Mouse (Mus musculus): ENCODE measurements at regions not wholly inside any gene's neighbourhood (a gene's known extent, or its start where the extent isn't known, plus 50 kb on each side); places are given as distances from the start of the nearest gene placed in this dataset.

DNA sequence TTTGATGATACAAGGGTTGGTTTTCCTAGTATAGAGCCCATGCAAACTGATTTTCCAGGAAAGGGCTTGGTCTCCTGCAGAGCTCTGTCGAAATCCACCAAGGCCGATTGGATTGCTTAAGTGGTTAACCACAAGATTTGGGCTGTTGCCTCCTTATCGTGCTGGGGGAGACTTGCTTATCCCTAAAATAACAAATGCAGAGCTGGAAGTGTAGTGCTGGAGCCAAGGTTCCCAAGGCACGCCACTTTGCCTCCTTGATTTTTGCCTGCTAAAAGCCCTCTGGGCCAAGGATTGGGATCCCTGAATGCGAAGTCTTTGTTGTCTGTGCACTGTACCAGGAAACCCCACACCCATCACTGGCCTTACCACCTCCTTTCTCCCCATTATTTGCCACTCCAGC, 52.8 kb upstream of the Tmem178 start:
- Histone ChIP-seq H3K9me3 (replicated peaks; ENCODE audit: control insufficient read depth, insufficient read depth, low read length, poor library complexity, severe bottlenecking) (no peaks in the 10 kb centered on the region), H3K9ac (ENCODE audit: low read depth, poor library complexity, severe bottlenecking) (no peak overlapping the region), H3K36me3 (ENCODE audit: control insufficient read depth, insufficient read depth, low read length, poor library complexity, severe bottlenecking) (no peaks in the 10 kb centered on the region), H3K27ac (ENCODE audit: insufficient read depth, low read length) (no peak overlapping the region), H3K4me3 (ENCODE audit: low read depth, low read length) (no peak overlapping the region), H3K27me3 (ENCODE audit: control insufficient read depth, insufficient read depth, low read length, poor library complexity, severe bottlenecking) (no peaks in the 10 kb centered on the region), H3K4me1 (ENCODE audit: control insufficient read depth, insufficient read depth, low read length) (no peaks in the 10 kb centered on the region)
- TF ChIP-seq POLR2A (IDR thresholded peaks at IDR 0.05; ENCODE audit: insufficient read depth, low read length) = no peak
- TF ChIP-seq CTCF (IDR thresholded peaks at IDR 0.05; ENCODE audit: low read depth, low read length) = no peak
- TF ChIP-seq EP300 (IDR thresholded peaks at IDR 0.05; ENCODE audit: insufficient read depth, low read depth, low read length) = no peak

DNA sequence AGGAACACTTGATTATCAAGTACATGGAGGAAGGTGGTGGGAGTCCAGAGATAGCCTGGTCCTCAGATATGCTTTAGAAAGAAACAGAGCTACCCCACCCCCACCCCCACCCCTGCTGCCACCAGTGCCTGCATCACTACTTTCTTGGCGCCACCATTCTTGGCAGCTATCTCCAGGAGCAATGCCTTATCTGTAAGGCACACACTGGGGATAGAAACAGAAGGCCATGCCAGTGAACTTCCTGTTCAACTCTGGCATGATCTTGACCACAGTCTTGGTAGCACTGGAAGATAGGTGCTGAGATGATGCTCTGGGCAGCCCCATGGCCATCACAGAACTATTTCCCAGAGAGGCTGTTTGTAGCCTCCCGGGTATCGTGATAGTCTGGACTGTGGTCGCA, 55.3 kb upstream of the Tmem178 start:
- Histone ChIP-seq H3K4me3 (ENCODE audit: low read depth, low read length) (no peak overlapping the region), H3K4me1 (ENCODE audit: control insufficient read depth, insufficient read depth, low read length) (no peaks in the 10 kb centered on the region), H3K27ac (ENCODE audit: insufficient read depth, low read length) (no peak overlapping the region), H3K9me3 (replicated peaks; ENCODE audit: control insufficient read depth, insufficient read depth, low read length, poor library complexity, severe bottlenecking) (no peaks in the 10 kb centered on the region), H3K27me3 (ENCODE audit: control insufficient read depth, insufficient read depth, low read length, poor library complexity, severe bottlenecking) (no peaks in the 10 kb centered on the region), H3K9ac (ENCODE audit: low read depth, poor library complexity, severe bottlenecking) (no peak overlapping the region), H3K36me3 (ENCODE audit: control insufficient read depth, insufficient read depth, low read length, poor library complexity, severe bottlenecking) (no peaks in the 10 kb centered on the region)
- TF ChIP-seq POLR2A (IDR thresholded peaks at IDR 0.05; ENCODE audit: insufficient read depth, low read length) (no peak), EP300 (IDR thresholded peaks at IDR 0.05; ENCODE audit: insufficient read depth, low read depth, low read length) (no peak), CTCF (IDR thresholded peaks at IDR 0.05; ENCODE audit: low read depth, low read length) (no peak)

DNA sequence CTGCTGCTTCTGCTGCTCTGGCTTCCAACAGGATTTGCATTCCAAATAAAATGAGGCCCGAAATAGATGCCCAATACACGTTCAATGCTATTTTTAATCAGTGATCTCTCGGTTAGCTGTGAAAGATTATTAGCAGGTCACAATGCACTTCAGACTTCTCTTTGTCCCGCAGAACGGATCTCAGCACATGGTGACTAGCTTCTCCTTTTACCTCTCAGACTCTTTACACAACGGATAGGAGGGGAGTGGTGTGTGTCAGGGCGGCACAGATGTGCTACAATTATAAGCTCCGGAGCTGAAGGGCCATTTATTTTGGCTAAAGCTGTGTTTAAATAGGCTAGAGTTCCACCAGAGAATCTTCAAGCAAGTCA, 56.7 kb upstream of the Tmem178 start:
- Histone ChIP-seq H3K27ac (ENCODE audit: insufficient read depth, low read length) (no peak overlapping the region), H3K4me3 (ENCODE audit: low read depth, low read length) (no peak overlapping the region), H3K9me3 (replicated peaks; ENCODE audit: control insufficient read depth, insufficient read depth, low read length, poor library complexity, severe bottlenecking) (no peaks in the 10 kb centered on the region), H3K27me3 (ENCODE audit: control insufficient read depth, insufficient read depth, low read length, poor library complexity, severe bottlenecking) (no peaks in the 10 kb centered on the region), H3K9ac (ENCODE audit: low read depth, poor library complexity, severe bottlenecking) (no peak overlapping the region), H3K4me1 (ENCODE audit: control insufficient read depth, insufficient read depth, low read length) (no peaks in the 10 kb centered on the region), H3K36me3 (ENCODE audit: control insufficient read depth, insufficient read depth, low read length, poor library complexity, severe bottlenecking) (no peaks in the 10 kb centered on the region)
- TF ChIP-seq CTCF (IDR thresholded peaks at IDR 0.05; ENCODE audit: low read depth, low read length) (no peak), POLR2A (IDR thresholded peaks at IDR 0.05; ENCODE audit: insufficient read depth, low read length) (no peak), EP300 (IDR thresholded peaks at IDR 0.05; ENCODE audit: insufficient read depth, low read depth, low read length) (no peak)

DNA sequence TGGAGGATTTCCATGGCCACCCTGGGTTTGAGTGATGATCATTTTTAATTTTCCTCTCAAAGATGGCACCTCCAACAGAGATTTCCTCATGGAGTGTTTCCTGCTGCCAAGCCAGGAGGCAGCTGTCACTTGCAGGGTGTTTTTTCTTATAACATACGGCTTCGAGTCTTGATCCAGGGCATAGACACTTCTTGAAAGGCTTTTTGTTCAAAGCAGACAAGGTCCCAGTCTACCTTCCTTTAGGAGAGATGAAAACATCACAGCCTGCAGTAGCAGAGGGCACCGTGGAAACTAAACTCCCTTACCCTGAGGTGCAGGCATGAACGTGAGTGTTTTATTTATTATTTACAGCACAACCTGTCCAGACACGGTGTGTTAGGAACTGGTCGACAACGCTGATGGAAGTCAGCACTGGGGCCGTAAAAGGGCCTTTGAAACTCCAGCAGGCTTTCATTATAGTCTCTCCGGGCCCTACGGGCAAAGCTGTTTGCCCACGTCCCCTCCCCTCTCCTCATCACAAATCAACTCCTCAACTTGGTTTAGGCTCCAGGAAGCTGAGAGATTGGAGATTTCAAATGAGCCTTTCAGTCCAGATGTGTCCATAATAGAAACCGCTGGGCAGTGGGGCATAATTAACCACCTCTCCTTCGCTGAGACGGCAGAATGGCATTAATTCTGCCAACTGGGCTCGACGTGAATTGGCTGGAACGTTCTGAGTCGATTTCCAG, 57.2 kb upstream of the Tmem178 start:
- Histone ChIP-seq H3K4me3 (ENCODE audit: low read depth, low read length) (no peak overlapping the region), H3K4me1 (ENCODE audit: control insufficient read depth, insufficient read depth, low read length) (no peaks in the 10 kb centered on the region), H3K9me3 (replicated peaks; ENCODE audit: control insufficient read depth, insufficient read depth, low read length, poor library complexity, severe bottlenecking) (no peaks in the 10 kb centered on the region), H3K27me3 (ENCODE audit: control insufficient read depth, insufficient read depth, low read length, poor library complexity, severe bottlenecking) (no peaks in the 10 kb centered on the region), H3K27ac (ENCODE audit: insufficient read depth, low read length) (no peak overlapping the region), H3K9ac (ENCODE audit: low read depth, poor library complexity, severe bottlenecking) (no peak overlapping the region), H3K36me3 (ENCODE audit: control insufficient read depth, insufficient read depth, low read length, poor library complexity, severe bottlenecking) (no peaks in the 10 kb centered on the region)
- TF ChIP-seq CTCF (IDR thresholded peaks at IDR 0.05; ENCODE audit: low read depth, low read length) (no peak), EP300 (IDR thresholded peaks at IDR 0.05; ENCODE audit: insufficient read depth, low read depth, low read length) (no peak), POLR2A (IDR thresholded peaks at IDR 0.05; ENCODE audit: insufficient read depth, low read length) (no peak)

DNA sequence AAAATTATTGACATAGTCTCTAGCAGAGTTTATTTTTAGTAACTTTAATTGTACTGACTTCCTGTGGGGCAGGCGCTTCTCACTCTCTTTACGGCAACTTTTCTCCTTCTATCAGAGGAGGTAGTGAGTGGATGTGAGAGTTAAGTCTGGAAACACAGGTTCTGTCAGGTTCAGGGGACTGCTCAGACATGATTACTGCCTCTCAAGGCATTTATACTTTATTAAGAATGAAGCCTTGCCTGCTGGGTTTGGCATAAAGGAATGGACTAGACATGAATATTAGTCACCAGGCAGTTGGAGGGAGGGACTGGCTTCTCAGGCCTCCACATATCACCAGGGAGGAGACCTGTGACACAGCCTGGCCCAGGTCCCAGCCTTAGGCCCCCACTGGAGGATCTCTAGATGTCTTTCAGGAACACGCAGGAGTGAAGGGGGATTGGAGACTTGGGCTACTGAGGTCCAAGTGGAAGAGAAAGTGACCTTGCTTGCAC, 58.2 kb upstream of the Tmem178 start:
- Histone ChIP-seq H3K4me3 (ENCODE audit: low read depth, low read length) (no peak overlapping the region), H3K27ac (ENCODE audit: insufficient read depth, low read length) (no peak overlapping the region), H3K9ac (ENCODE audit: low read depth, poor library complexity, severe bottlenecking) (no peak overlapping the region), H3K27me3 (ENCODE audit: control insufficient read depth, insufficient read depth, low read length, poor library complexity, severe bottlenecking) (no peaks in the 10 kb centered on the region), H3K36me3 (ENCODE audit: control insufficient read depth, insufficient read depth, low read length, poor library complexity, severe bottlenecking) (no peaks in the 10 kb centered on the region), H3K4me1 (ENCODE audit: control insufficient read depth, insufficient read depth, low read length) (no peaks in the 10 kb centered on the region), H3K9me3 (replicated peaks; ENCODE audit: control insufficient read depth, insufficient read depth, low read length, poor library complexity, severe bottlenecking) (no peaks in the 10 kb centered on the region)
- no peak for TF ChIP-seq CTCF (IDR thresholded peaks at IDR 0.05; ENCODE audit: low read depth, low read length)

DNA sequence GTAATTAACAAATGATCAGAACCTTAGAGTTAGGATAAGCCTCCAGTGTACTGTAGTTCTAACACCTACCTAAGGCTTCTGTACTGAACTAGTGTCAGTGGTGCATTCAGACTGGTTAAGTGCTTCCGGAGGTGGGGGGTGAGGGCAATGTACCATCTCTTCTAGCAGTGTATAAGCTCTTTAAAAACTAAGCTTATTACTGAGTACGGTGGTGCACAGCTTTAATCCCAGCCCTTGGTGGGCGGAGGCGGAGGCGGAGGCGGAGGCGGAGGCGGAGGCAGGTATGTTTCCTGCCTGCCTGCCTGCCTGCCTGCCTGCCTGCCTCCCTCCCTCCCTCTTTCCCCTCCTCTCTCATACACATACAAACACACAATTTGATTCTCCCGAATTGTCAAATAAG, 58.7 kb upstream of the Tmem178 start:
- no peaks in the 10 kb centered on the region for H3K36me3 ChIP-seq (ENCODE audit: control insufficient read depth, insufficient read depth, low read length, poor library complexity, severe bottlenecking)
- no peak overlapping the region for H3K9ac ChIP-seq (ENCODE audit: low read depth, poor library complexity, severe bottlenecking)
- no peaks in the 10 kb centered on the region for H3K27me3 ChIP-seq (ENCODE audit: control insufficient read depth, insufficient read depth, low read length, poor library complexity, severe bottlenecking)
- H3K4me1 ChIP-seq (ENCODE audit: control insufficient read depth, insufficient read depth, low read length) = no peaks in the 10 kb centered on the region
- no peak overlapping the region for H3K27ac ChIP-seq (ENCODE audit: insufficient read depth, low read length)
- no peaks in the 10 kb centered on the region for H3K9me3 ChIP-seq (replicated peaks; ENCODE audit: control insufficient read depth, insufficient read depth, low read length, poor library complexity, severe bottlenecking)
- H3K4me3 ChIP-seq (ENCODE audit: low read depth, low read length) = no peak overlapping the region
- TF ChIP-seq POLR2A (IDR thresholded peaks at IDR 0.05; ENCODE audit: insufficient read depth, low read length) (no peak), EP300 (IDR thresholded peaks at IDR 0.05; ENCODE audit: insufficient read depth, low read depth, low read length) (no peak), CTCF (IDR thresholded peaks at IDR 0.05; ENCODE audit: low read depth, low read length) (no peak)
